Mouse (Mus musculus): ENCODE results near the gene D11Wsu47e.
A peak's percentile ranks its signal among the peaks of the same experiment; 100 is the strongest.

Gene D11Wsu47e

GRCm38 (mm10) chr11:113703758-113704157, 19.5 kb downstream of the D11Wsu47e start:
- DNase-seq (ENCODE audit: low spot score in 2 of 2) = peak; percentile 62 to 81

GRCm38 (mm10) chr11:113705966-113706652, 21.9 kb downstream of the D11Wsu47e start:
- DNase-seq (ENCODE audit: low spot score in 2 of 2) = no peak

DNA sequence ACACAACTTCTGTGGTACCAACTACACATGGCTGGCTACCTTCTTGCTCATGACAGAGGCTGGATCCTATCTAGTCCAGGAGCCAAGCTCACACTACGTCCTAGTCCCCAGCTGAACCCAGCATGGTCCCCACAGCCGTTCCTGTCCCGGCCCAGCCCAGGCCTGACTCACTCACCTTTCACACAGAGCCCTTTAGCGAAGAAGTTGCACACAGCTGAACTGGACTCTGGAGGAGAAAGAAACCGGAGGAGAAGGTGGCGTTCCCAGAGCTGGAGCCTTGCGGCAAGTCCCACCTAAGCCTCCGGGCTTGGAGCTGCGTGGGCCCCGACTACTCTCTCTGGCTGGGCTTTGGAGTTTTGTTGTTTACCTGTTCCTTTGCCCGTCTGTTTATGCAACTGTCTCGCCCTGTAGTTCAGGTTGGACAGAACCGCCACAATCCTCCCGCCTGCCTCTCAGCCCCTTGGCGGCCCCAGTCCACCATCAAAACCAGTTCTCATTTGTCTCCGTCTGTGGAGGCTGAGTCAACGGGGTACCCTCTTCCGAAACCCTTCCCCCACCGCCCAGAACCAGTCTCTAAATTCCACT, 24.5 kb downstream of the D11Wsu47e start:
- DNase-seq (ENCODE audit: low spot score in 2 of 2) = no peak

DNA sequence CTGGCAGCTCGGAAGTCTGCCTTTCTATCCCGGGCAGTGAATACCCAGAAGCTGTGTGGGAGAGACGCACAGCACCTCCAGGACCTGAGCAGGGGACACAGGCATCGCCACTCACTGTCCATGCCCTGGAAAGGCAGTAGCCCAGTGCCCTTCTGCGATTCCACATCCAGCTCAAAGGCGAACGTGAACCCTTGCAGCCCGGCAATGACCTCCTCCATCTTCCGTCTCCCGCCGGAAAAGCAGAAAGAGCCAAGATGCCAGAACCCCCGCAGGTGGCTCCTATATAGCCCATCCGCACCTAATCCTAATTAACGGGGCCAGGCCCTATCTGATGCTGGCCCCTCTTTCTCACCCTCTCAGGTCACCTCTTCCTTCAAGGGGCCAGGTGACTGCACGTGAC, 25.1 kb downstream of the D11Wsu47e start:
- DNase-seq (ENCODE audit: low spot score in 2 of 2) = no peak

GRCm38 (mm10) chr11:113709731-113710256, 25.6 kb downstream of the D11Wsu47e start, which contains the start of gene Cpsf4l:
Cpsf4l (minus strand) TSS chr11:113710017.
- DNase-seq (ENCODE audit: low spot score in 2 of 2) = no peak

- no peak for DNase-seq (ENCODE audit: low spot score in 2 of 2)
These were observed 26.1 kb downstream of the D11Wsu47e start for GRCm38 (mm10) chr11:113710257-113710777.

GRCm38 (mm10) chr11:113711061-113711460, 26.8 kb downstream of the D11Wsu47e start:
- no peak for DNase-seq (ENCODE audit: low spot score in 2 of 2)

DNA sequence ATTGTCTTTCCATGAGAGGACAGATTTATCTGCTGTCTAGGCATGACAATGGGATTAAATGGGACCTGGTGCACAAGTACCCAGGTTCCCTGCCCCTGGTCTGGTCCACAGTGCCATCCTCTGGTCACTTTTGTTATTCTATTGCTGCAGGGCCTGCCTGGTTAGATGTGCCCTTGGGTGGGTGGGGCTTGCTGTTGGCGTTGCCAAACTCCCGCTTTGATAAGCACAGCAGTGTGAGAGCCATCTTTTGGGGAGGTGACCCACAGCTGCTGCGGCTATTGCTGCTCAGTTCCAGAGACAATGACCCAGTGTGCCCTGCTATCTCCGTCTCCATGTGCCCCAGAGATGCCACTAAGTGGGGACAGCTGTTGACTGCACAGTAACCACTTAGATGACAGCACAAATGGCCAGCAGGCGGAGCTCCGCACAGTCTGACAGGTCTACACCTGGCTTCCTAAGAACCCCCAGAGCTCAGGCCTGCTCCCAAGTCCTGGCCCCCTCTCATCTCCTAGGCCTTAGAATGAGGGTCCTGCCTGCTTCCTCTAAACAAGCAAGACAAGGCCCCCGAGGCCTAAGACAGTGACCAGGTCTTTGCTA, 31.0 kb downstream of the D11Wsu47e start:
- DNase-seq (ENCODE audit: low spot score in 2 of 2) = no peak

- DNase-seq (ENCODE audit: low spot score in 2 of 2) = no peak
These were observed 31.9 kb downstream of the D11Wsu47e start for GRCm38 (mm10) chr11:113716132-113716531.

DNA sequence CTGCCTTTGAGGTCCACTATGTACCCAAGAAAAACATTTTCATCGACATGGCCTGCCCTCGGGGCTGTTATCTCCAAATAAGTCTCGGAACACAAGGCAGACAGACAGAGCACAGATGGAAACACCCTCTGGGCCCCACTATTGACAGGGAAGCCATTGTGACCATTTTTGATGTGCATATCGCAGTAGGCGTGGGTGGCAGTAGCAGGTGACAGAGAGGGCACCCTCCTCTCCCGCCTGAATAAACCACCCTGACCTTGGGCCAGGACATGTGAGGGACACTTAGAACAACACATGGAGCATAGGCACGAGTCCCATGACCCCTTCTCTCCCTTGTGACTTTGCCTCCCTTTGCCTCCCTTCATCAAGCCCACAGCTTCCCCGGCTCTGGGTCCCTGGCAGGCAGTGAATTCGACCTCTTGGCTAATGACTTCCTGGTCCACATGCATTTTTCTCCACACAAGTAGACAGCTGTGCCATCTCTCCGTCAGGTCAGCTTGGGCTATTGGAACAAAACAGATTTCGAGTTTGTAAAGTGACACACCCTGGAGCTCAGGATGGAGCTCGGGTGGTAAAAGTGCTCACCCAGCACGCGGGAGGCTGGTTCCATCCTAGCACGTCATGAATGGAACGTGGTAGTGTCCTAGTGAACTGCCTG, 33.7 kb downstream of the D11Wsu47e start:
- no peak for DNase-seq (ENCODE audit: low spot score in 2 of 2)

DNA sequence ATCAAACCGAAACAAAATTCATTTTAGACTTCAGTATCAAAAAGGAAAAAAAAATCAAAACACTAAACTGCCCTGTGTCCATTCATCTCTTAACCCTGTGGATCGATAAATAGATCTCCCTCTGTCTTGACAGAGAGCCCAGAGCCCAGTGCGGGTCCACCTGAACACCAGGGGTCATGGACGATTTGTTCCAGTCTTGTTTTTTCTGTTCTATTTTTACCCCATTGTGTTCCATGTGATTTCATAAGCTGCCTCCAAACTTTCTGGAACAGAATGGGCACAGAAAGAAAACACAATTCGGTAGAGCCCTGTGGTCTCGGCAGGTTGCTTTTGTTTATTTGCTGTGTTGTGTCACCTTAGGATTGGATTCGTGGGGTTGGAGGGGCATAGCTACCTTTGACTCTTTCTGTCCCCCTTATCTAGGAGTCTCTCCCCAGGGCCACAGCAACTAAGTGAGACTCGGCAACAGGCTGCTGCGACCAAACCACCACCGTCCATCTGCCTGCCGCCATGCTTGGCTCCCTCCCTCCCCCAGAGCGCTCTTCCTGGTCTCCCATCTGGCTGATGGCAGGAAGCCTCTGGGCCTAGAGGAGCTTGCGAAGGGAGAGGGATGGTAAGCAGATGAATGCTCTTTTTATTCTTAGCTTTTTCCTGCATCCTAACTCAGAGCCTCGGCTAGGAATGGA, 38.3 kb downstream of the D11Wsu47e start:
- DNase-seq (ENCODE audit: low spot score in 2 of 2) = no peak

GRCm38 (mm10) chr11:113725235-113726048, 41.2 kb downstream of the D11Wsu47e start:
- no peak for DNase-seq (ENCODE audit: low spot score in 2 of 2)

DNA sequence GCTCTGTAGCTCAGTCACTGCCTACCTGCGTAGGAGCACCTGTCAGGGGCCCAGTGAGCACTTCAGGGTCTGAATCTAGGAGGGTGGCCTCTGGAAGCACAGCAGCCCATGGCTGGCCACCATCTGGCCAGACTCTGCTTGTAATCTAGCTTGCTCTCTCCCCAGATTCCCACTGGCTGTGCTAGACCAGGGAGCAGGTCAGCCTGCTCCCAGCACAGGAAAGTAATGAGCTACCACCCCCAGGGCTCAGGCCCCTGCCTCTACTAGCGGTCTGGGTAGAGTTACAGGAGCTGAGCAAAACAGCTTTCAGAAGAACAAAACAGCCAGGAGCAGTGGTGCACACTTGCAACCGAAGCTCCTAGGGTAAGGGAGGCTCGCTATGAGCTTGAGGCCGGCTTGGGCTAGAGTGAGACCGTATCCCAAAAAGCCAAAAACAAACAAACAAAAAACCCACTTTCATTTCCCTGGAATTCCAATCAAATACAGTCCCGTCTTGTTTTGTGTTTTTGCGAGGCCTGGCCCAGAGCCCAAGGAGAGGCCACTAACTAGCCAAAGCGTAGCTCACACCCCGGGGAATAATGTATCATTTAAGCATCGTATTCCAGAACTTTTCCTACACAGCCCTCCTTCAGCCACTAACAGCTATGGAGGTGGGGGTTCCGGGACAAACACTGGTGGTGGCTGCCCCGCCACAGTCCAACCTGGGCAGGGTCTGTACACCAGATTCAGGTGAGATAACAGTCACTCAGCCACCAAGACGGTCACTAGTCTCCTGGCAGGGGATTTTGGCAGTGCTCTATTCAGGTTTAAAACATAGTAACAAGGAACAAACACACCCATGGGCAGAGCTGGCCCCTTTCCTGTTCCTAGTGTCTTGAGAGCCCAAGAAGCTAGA, 43.0 kb downstream of the D11Wsu47e start:
- DNase-seq (ENCODE audit: low spot score in 2 of 2) = no peak

DNA sequence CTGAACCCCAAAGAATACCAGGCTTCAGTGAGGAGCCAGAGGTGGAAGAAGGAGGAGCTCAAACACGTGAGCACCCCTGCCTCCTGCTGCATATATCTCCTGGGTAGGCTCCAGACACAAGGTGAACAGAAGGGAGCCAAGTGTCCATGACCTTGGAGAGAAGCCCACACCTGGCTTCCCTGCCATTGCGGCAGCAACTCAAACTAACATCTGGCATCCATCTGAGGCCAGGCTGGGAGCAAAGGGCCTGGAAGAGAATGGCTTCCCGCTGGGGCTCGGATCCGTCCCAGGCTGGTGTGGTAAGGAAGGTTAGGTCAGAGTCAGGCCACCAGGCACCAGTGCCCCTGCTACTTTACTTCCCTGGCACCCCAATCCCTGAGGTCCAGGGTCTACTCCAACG, 43.8 kb downstream of the D11Wsu47e start:
- DNase-seq (ENCODE audit: low spot score in 2 of 2) = no peak

DNA sequence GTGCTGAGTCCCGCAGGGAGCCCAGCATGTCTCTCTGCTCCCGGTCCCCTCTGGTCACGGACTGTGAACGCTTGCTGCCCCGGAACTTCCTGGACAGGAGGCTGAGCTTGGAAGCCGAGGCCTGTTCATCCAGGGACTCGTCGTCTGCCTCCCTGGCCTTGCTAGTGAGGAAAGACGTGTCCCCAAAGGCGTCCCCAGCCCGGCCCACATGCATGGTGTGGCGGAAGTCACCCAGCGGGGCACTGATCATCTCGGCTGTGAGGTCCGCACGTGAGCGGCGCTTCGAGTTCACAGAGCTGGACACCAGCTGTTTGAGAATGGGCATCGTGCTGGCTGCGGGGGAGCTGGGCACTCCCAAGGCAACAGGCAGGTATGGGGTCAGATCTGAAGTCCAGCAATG, 45.0 kb downstream of the D11Wsu47e start:
- no peak for DNase-seq (ENCODE audit: low spot score in 2 of 2)

GRCm38 (mm10) chr11:113729917-113730316, 45.7 kb downstream of the D11Wsu47e start:
- no peak for DNase-seq (ENCODE audit: low spot score in 2 of 2)

GRCm38 (mm10) chr11:113730879-113731278, 46.7 kb downstream of the D11Wsu47e start:
- no peak for DNase-seq (ENCODE audit: low spot score in 2 of 2)

- no peak for DNase-seq (ENCODE audit: low spot score in 2 of 2)
These were observed 47.9 kb downstream of the D11Wsu47e start for GRCm38 (mm10) chr11:113731945-113732612.

Measured in frontal cortex, postnatal 14 days (tissue).